Mouse (Mus musculus) limb, embryonic 13.5 days (tissue): ENCODE results near the gene Pjvk. TPM values are rescaled to one million over a fixed set of nuclear protein-coding genes. Genes with fewer than 3 reads are reported as not detected.
"Not testable (repeated sequence)": the region's sequence is repeated elsewhere in the genome, so short reads cannot be mapped to it uniquely, and the experiment has no call there.

Source experiments
- ATAC-seq: fragments of 200-750 bp; cut with Nextera tagmentation; 2 replicates; pipeline ENCODE4 v1.8.0; 2017; ENCODE audit warnings: low read depth, moderate number of reproducible peaks, moderate TSS enrichment; ENCODE audit not compliant: low FRiP score
- H3K27ac ChIP-seq: fragments of 300-500 bp; sonication (generic); 2 replicates; pipeline ENCODE4 v1.5.1; 2015; ENCODE audit warnings: inconsistent platforms, mild to moderate bottlenecking, moderate library complexity
- H3K27me3 ChIP-seq: fragments of 300-500 bp; sonication (generic); 2 replicates; pipeline ENCODE4 v1.6.1; 2015; ENCODE audit warnings: mild to moderate bottlenecking, inconsistent platforms
- H3K36me3 ChIP-seq: fragments of 300-500 bp; sonication (generic); 2 replicates; pipeline ENCODE4 v1.6.1; 2015; ENCODE audit warnings: inconsistent platforms, mild to moderate bottlenecking, moderate library complexity
- H3K4me1 ChIP-seq: fragments of 300-500 bp; sonication (generic); 2 replicates; pipeline ENCODE4 v1.6.1; 2015; ENCODE audit warnings: inconsistent platforms
- H3K4me2 ChIP-seq: fragments of 300-500 bp; sonication (generic); replicated peaks from 2 replicates; pipeline ENCODE4 v1.6.1; 2015; ENCODE audit warnings: inconsistent platforms, mild to moderate bottlenecking, moderate library complexity
- H3K4me3 ChIP-seq: fragments of 300-500 bp; sonication (generic); 2 replicates; pipeline ENCODE4 v1.5.1; 2015; ENCODE audit warnings: moderate library complexity, mild to moderate bottlenecking, inconsistent platforms
- H3K9ac ChIP-seq: fragments of 300-500 bp; sonication (generic); 2 replicates; pipeline ENCODE4 v1.6.1; 2015; ENCODE audit warnings: mild to moderate bottlenecking, inconsistent platforms
- H3K9me3 ChIP-seq: fragments of 300-500 bp; sonication (generic); 2 replicates; pipeline ENCODE4 v1.6.1; 2016; ENCODE audit warnings: inconsistent platforms
- WGBS: fragments of 180-500 bp; shearing (Covaris S2); methylation state at CpG from one replicate; pipeline ENCODE4 v1.1.7; 2015; 5-methylcytosine and 5-hydroxymethylcytosine counted together
- polyA plus RNA-seq: library from polyadenylated mRNA; unstranded; fragments of >200 nt; fragmentation: Nextera tagmentation; extraction: Ambion mirVana; gene quantifications from 2 replicates; pipeline ENCODE4 v1.2.1, GENCODE M21; 2015

Pjvk gene
- 0.59 and 0.69 TPM in 2 replicates for polyA plus RNA-seq

- no peaks in the 10 kb centered on the region for H3K9me3 ChIP-seq
- ATAC-seq: peak; percentile 98
- H3K27me3 ChIP-seq: no peaks in the 10 kb centered on the region
- peak within 1 kb of the TSS; percentile 75 for H3K9ac ChIP-seq
- under 1% methylated on average over 40 of the region's 42 CpGs for WGBS
- H3K27ac ChIP-seq: peak within 1 kb of the TSS; percentile 75
- H3K4me3 ChIP-seq: peak within 1 kb of the TSS; percentile 65
- peaks cover 15% of the 10 kb centered on the region for H3K4me1 ChIP-seq
- peak within 1 kb of the TSS; percentile 80 for H3K4me2 ChIP-seq
- peaks cover 12% of the 10 kb centered on the region for H3K36me3 ChIP-seq
Measured at GRCm38 (mm10) chr2:76647883-76648570, at the start of gene Pjvk, which contains the start of gene Prkra. Gene Pjvk, plus strand, starts transcription at chr2:76648476. Gene Prkra, minus strand, starts transcription at chr2:76648015.

GRCm38 (mm10) chr2:76599214-76599613 lies 49.1 kb upstream of the Pjvk start:
- 56% methylated on average over 5 of the region's 5 CpGs for WGBS

GRCm38 (mm10) chr2:76602256-76602655 lies 46.0 kb upstream of the Pjvk start:
- H3K9me3 ChIP-seq: no peaks in the 10 kb centered on the region
- H3K36me3 ChIP-seq: no peaks in the 10 kb centered on the region
- ATAC-seq: no peak
- WGBS: 95% methylated on average over 1 of the region's 1 CpGs
- H3K4me3 ChIP-seq: no peak overlapping the region
- H3K4me2 ChIP-seq: no peak overlapping the region
- no peaks in the 10 kb centered on the region for H3K4me1 ChIP-seq
- no peak overlapping the region for H3K27ac ChIP-seq
- H3K27me3 ChIP-seq: no peaks in the 10 kb centered on the region
- no peak overlapping the region for H3K9ac ChIP-seq

More at GRCm38 (mm10) chr2:76599214-76599613, 49.1 kb upstream of the Pjvk start:
- Histone ChIP-seq H3K9ac (no peak overlapping the region), H3K9me3 (no peaks in the 10 kb centered on the region), H3K27ac (no peak overlapping the region), H3K4me3 (no peak overlapping the region), H3K27me3 (no peaks in the 10 kb centered on the region), H3K4me2 (no peak overlapping the region), H3K4me1 (no peaks in the 10 kb centered on the region), H3K36me3 (peaks cover 13% of the 10 kb centered on the region)
- ATAC-seq: no peak

- Histone ChIP-seq H3K4me2 (no peak overlapping the region), H3K27me3 (no peaks in the 10 kb centered on the region), H3K27ac (no peak overlapping the region), H3K36me3 (no peaks in the 10 kb centered on the region), H3K4me1 (no peaks in the 10 kb centered on the region), H3K9me3 (no peaks in the 10 kb centered on the region), H3K4me3 (no peak overlapping the region), H3K9ac (no peak overlapping the region)
- 56% methylated on average over 3 of the region's 3 CpGs for WGBS
- ATAC-seq: no peak
Measured at GRCm38 (mm10) chr2:76606704-76607103, 41.6 kb upstream of the Pjvk start.

GRCm38 (mm10) chr2:76610326-76611104 lies 37.8 kb upstream of the Pjvk start:
- 71% methylated on average over 10 of the region's 10 CpGs for WGBS
- Histone ChIP-seq H3K4me1 (no peaks in the 10 kb centered on the region), H3K4me3 (no peak overlapping the region), H3K36me3 (no peaks in the 10 kb centered on the region), H3K4me2 (no peak overlapping the region), H3K9me3 (no peaks in the 10 kb centered on the region), H3K27ac (no peak overlapping the region), H3K9ac (no peak overlapping the region), H3K27me3 (no peaks in the 10 kb centered on the region)
- ATAC-seq: no peak

- Histone ChIP-seq H3K4me1 (no peaks in the 10 kb centered on the region), H3K4me2 (no peak overlapping the region)
Measured at GRCm38 (mm10) chr2:76611996-76612395, 36.3 kb upstream of the Pjvk start.

GRCm38 (mm10) chr2:76618078-76618477 lies 30.2 kb upstream of the Pjvk start:
- Histone ChIP-seq H3K36me3 (peaks cover 8% of the 10 kb centered on the region), H3K9me3 (no peaks in the 10 kb centered on the region), H3K4me1 (no peaks in the 10 kb centered on the region), H3K4me3 (no peak overlapping the region), H3K4me2 (no peak overlapping the region), H3K9ac (no peak overlapping the region), H3K27ac (no peak overlapping the region), H3K27me3 (no peaks in the 10 kb centered on the region)
- 46% methylated on average over 1 of the region's 1 CpGs for WGBS
- ATAC-seq: no peak

More at GRCm38 (mm10) chr2:76611996-76612395, 36.3 kb upstream of the Pjvk start:
- Histone ChIP-seq H3K27ac (no peak overlapping the region), H3K9me3 (no peaks in the 10 kb centered on the region), H3K9ac (no peak overlapping the region), H3K4me3 (no peak overlapping the region), H3K36me3 (no peaks in the 10 kb centered on the region), H3K27me3 (no peaks in the 10 kb centered on the region)
- 79% methylated on average over 3 of the region's 3 CpGs for WGBS
- ATAC-seq: no peak

- no peak overlapping the region for H3K4me3 ChIP-seq
- H3K4me2 ChIP-seq: no peak overlapping the region
- H3K9ac ChIP-seq: no peak overlapping the region
- no peak overlapping the region for H3K27ac ChIP-seq
- peaks cover 27% of the 10 kb centered on the region for H3K36me3 ChIP-seq
- H3K9me3 ChIP-seq: no peaks in the 10 kb centered on the region
- 78% methylated on average over 5 of the region's 5 CpGs for WGBS
- no peaks in the 10 kb centered on the region for H3K4me1 ChIP-seq
- no peak for ATAC-seq
- no peaks in the 10 kb centered on the region for H3K27me3 ChIP-seq
Measured at GRCm38 (mm10) chr2:76620188-76620587, 28.1 kb upstream of the Pjvk start.

- H3K27me3 ChIP-seq: no peaks in the 10 kb centered on the region
- H3K4me2 ChIP-seq: no peak overlapping the region
- H3K4me1 ChIP-seq: no peaks in the 10 kb centered on the region
- ATAC-seq: no peak
- H3K9ac ChIP-seq: no peak overlapping the region
- peaks cover 11% of the 10 kb centered on the region; the same call in 1 of the 2 replicates for H3K9me3 ChIP-seq
- H3K27ac ChIP-seq: no peak overlapping the region
- 63% methylated on average over 1 of the region's 1 CpGs for WGBS
- no peak overlapping the region for H3K4me3 ChIP-seq
- peaks cover 42% of the 10 kb centered on the region for H3K36me3 ChIP-seq
Measured at GRCm38 (mm10) chr2:76621724-76622123, 26.6 kb upstream of the Pjvk start.

- H3K36me3 ChIP-seq: peaks cover 48% of the 10 kb centered on the region
- H3K4me3 ChIP-seq, H3K4me1 ChIP-seq, H3K4me2 ChIP-seq, H3K9ac ChIP-seq, H3K27ac ChIP-seq, ATAC-seq, H3K27me3 ChIP-seq: not testable (repeated sequence)
- WGBS: 96% methylated on average over 2 of the region's 2 CpGs
- H3K9me3 ChIP-seq: peaks cover 12% of the 10 kb centered on the region; the same call in 1 of the 2 replicates
Measured at GRCm38 (mm10) chr2:76622316-76622715, 26.0 kb upstream of the Pjvk start.

- Histone ChIP-seq H3K9ac (no peak overlapping the region), H3K4me2 (no peak overlapping the region), H3K27me3 (no peaks in the 10 kb centered on the region), H3K4me1 (no peaks in the 10 kb centered on the region), H3K36me3 (peaks cover 94% of the 10 kb centered on the region), H3K27ac (no peak overlapping the region), H3K9me3 (peaks cover 12% of the 10 kb centered on the region; the same call in 1 of the 2 replicates), H3K4me3 (no peak overlapping the region)
- 96% methylated on average over 12 of the region's 12 CpGs for WGBS
- no peak for ATAC-seq
Measured at GRCm38 (mm10) chr2:76630293-76630692, 18.0 kb upstream of the Pjvk start.

- 92% methylated on average over 4 of the region's 4 CpGs for WGBS
Measured at GRCm38 (mm10) chr2:76631600-76631999, 16.7 kb upstream of the Pjvk start.

More at GRCm38 (mm10) chr2:76631600-76631999, 16.7 kb upstream of the Pjvk start:
- ATAC-seq: no peak
- no peak overlapping the region for H3K4me2 ChIP-seq
- H3K36me3 ChIP-seq: peaks cover 94% of the 10 kb centered on the region
- no peaks in the 10 kb centered on the region for H3K27me3 ChIP-seq
- H3K9ac ChIP-seq: no peak overlapping the region
- H3K27ac ChIP-seq: no peak overlapping the region
- H3K9me3 ChIP-seq: peaks cover 2% of the 10 kb centered on the region; the same call in 1 of the 2 replicates
- no peak overlapping the region for H3K4me3 ChIP-seq
- H3K4me1 ChIP-seq: no peaks in the 10 kb centered on the region
